Mouse (Mus musculus) heart, embryonic 11.5 days (tissue): ENCODE data around the gene Chgb. TPM values are rescaled to one million over a fixed set of nuclear protein-coding genes. Genes with fewer than 3 reads are reported as not detected.

ENCODE experiments used
- ATAC-seq: fragments of 200-750 bp; cut with Nextera tagmentation; replicated peaks from 2 replicates; pipeline ENCODE4 v1.8.0; 2017; ENCODE audit warnings: moderate library complexity; ENCODE audit not compliant: insufficient number of reproducible peaks, low FRiP score, low TSS enrichment
- H3K27ac ChIP-seq: fragments of 300-500 bp; sonication (generic); 2 replicates; pipeline ENCODE4 v1.5.1; 2014; ENCODE audit warnings: mild to moderate bottlenecking, low read depth, low read length
- H3K27me3 ChIP-seq: fragments of 300-500 bp; sonication (generic); 2 replicates; pipeline ENCODE4 v1.6.1; 2014; ENCODE audit warnings: mild to moderate bottlenecking, low read length, mixed read lengths; ENCODE audit not compliant: control insufficient read depth, insufficient read depth
- H3K36me3 ChIP-seq: fragments of 300-500 bp; sonication (generic); 2 replicates; pipeline ENCODE4 v1.6.1; 2014; ENCODE audit warnings: mild to moderate bottlenecking, low read length, moderate library complexity, mixed read lengths; ENCODE audit not compliant: control insufficient read depth, insufficient read depth
- H3K4me1 ChIP-seq: fragments of 300-500 bp; sonication (generic); 2 replicates; pipeline ENCODE4 v1.6.1; 2014; ENCODE audit warnings: low read length; ENCODE audit not compliant: control insufficient read depth, insufficient read depth
- H3K4me2 ChIP-seq: fragments of 300-500 bp; sonication (generic); 2 replicates; pipeline ENCODE4 v1.6.1; 2014; ENCODE audit warnings: mild to moderate bottlenecking, moderate library complexity
- H3K4me3 ChIP-seq: fragments of 300-500 bp; sonication (generic); 2 replicates; pipeline ENCODE4 v1.5.1; 2014; ENCODE audit warnings: low read depth, low read length
- H3K9ac ChIP-seq: fragments of 300-500 bp; sonication (generic); 2 replicates; pipeline ENCODE4 v1.6.1; 2014; ENCODE audit warnings: mild to moderate bottlenecking, low read depth, low read length, moderate library complexity
- H3K9me3 ChIP-seq: fragments of 300-500 bp; sonication (generic); replicated peaks from 2 replicates; pipeline ENCODE4 v1.6.1; 2016; ENCODE audit warnings: low read length; ENCODE audit not compliant: control insufficient read depth
- WGBS: fragments of 180-500 bp; shearing (Covaris S2); extraction: QIAGEN DNeasy Blood & Tissue Kit; methylation state at CpG from one replicate; pipeline ENCODE4 v1.1.7; 2014; ENCODE audit not compliant: insufficient replicate concordance; 5-methylcytosine and 5-hydroxymethylcytosine counted together
- polyA plus RNA-seq: library from polyadenylated mRNA; unstranded; fragments of >200 nt; fragmentation: Nextera tagmentation; extraction: Ambion mirVana; gene quantifications from 2 replicates; pipeline ENCODE4 v1.2.1, GENCODE M21; 2014

The Chgb gene
- polyA plus RNA-seq, 1 experiment from 2014 or later = 0.19 TPM

- Histone ChIP-seq H3K4me1 (no peaks in the 10 kb centered on the region), H3K9ac (no peak overlapping the region), H3K9me3 (no peaks in the 10 kb centered on the region), H3K4me2 (no peak overlapping the region), H3K4me3 (no peak overlapping the region), H3K27me3 (no peaks in the 10 kb centered on the region), H3K27ac (no peak overlapping the region), H3K36me3 (no peaks in the 10 kb centered on the region)
- WGBS = 73% methylated on average over 7 of the region's 7 CpGs
- ATAC-seq = no peak
Measured at GRCm38 (mm10) chr2:132794204-132794586, 13.1 kb downstream of the Chgb start.

- no peaks in the 10 kb centered on the region for H3K9me3 ChIP-seq
- ATAC-seq = no peak
- H3K4me3 ChIP-seq = no peak overlapping the region
- no peaks in the 10 kb centered on the region for H3K27me3 ChIP-seq
- no peak overlapping the region for H3K4me2 ChIP-seq
- no peak overlapping the region for H3K27ac ChIP-seq
- WGBS = 73% methylated on average over 2 of the region's 2 CpGs
- H3K4me1 ChIP-seq = no peaks in the 10 kb centered on the region
- no peak overlapping the region for H3K9ac ChIP-seq
- H3K36me3 ChIP-seq = peaks cover 29% of the 10 kb centered on the region
Measured at GRCm38 (mm10) chr2:132802976-132803375, 21.9 kb downstream of the Chgb start.

GRCm38 (mm10) chr2:132815608-132816314 is 34.7 kb downstream of the Chgb start, which contains the start of the genes Trmt6 and Mcm8:
Trmt6 (minus strand) TSS chr2:132816055.
Mcm8 (plus strand) TSS chr2:132816141.
- ATAC-seq = peak; percentile 98
- no peaks in the 10 kb centered on the region for H3K27me3 ChIP-seq
- peak within 1 kb of the TSS; percentile 87 for H3K4me3 ChIP-seq
- H3K4me2 ChIP-seq = peak within 1 kb of the TSS; percentile 93
- H3K4me1 ChIP-seq = peaks cover 9% of the 10 kb centered on the region; the same call in 1 of the 2 replicates
- 0% methylated on average over 59 of the region's 59 CpGs for WGBS
- no peaks in the 10 kb centered on the region for H3K9me3 ChIP-seq
- H3K9ac ChIP-seq = peak within 1 kb of the TSS; percentile 88
- peaks cover 3% of the 10 kb centered on the region; the same call in 1 of the 2 replicates for H3K36me3 ChIP-seq
- peak within 1 kb of the TSS; percentile 81; the same call in 1 of the 2 replicates for H3K27ac ChIP-seq

GRCm38 (mm10) chr2:132841071-132841470 is 60.0 kb downstream of the Chgb start:
- no peak for ATAC-seq
- no peak overlapping the region for H3K27ac ChIP-seq
- no peak overlapping the region for H3K4me2 ChIP-seq
- no peaks in the 10 kb centered on the region for H3K27me3 ChIP-seq
- H3K4me3 ChIP-seq = no peak overlapping the region
- whole genome bisulfite sequencing = 91% methylated on average over 4 of the region's 4 CpGs
- no peaks in the 10 kb centered on the region for H3K4me1 ChIP-seq
- H3K9me3 ChIP-seq = no peaks in the 10 kb centered on the region
- H3K36me3 ChIP-seq = 0 out of 2 replicates have a peak, but pooled peaks cover 2% of the 10 kb centered on the region
- no peak overlapping the region for H3K9ac ChIP-seq

Other genes starting within 250 kb of the Chgb start
- 31.6 and 36.5 TPM in 2 replicates for gene Gpcpd1, start 193.5 kb upstream of the Chgb start, polyA plus RNA-seq
- 15.3 and 18.0 TPM in 2 replicates for gene Shld1, start 94.3 kb upstream of the Chgb start, polyA plus RNA-seq
- 24.4 and 26.5 TPM in 2 replicates for gene Trmt6, start 34.8 kb downstream of the Chgb start, polyA plus RNA-seq
- gene Mcm8, start 34.9 kb downstream of the Chgb start, polyA plus RNA-seq = 13.9 and 14.7 TPM in 2 replicates
- gene Crls1, start 65.4 kb downstream of the Chgb start, polyA plus RNA-seq = 18.1 and 18.7 TPM in 2 replicates
- gene Lrrn4, start 99.6 kb downstream of the Chgb start, polyA plus RNA-seq = 17.9 and 22.5 TPM in 2 replicates
- gene Fermt1, start 164.6 kb downstream of the Chgb start, polyA plus RNA-seq = 0.44 and 1.5 TPM in 2 replicates